Mouse (Mus musculus) limb, embryonic 15.5 days (tissue): Measurements from ENCODE around the gene Babam2. TPM values are rescaled to one million over a fixed set of nuclear protein-coding genes. Genes with fewer than 3 reads are reported as not detected.
"Not testable (repeated sequence)": the region's sequence is repeated elsewhere in the genome, so short reads cannot be mapped to it uniquely, and the experiment has no call there.

ENCODE experiments used
- ATAC-seq: fragments of 200-750 bp; cut with Nextera tagmentation; 2 replicates; pipeline ENCODE4 v1.8.0; 2017; ENCODE audit warnings: low read depth, moderate TSS enrichment; ENCODE audit not compliant: insufficient number of reproducible peaks, low FRiP score, low TSS enrichment
- H3K27ac ChIP-seq: fragments of 300-500 bp; sonication (generic); 2 replicates; pipeline ENCODE4 v1.5.1; 2015; ENCODE audit warnings: moderate library complexity, mild to moderate bottlenecking, inconsistent platforms
- H3K27me3 ChIP-seq: fragments of 300-500 bp; sonication (generic); 2 replicates; pipeline ENCODE4 v1.6.1; 2015; ENCODE audit warnings: inconsistent platforms
- H3K36me3 ChIP-seq: fragments of 300-500 bp; sonication (generic); 2 replicates; pipeline ENCODE4 v1.6.1; 2015; ENCODE audit warnings: inconsistent platforms
- H3K4me1 ChIP-seq: fragments of 300-500 bp; sonication (generic); 2 replicates; pipeline ENCODE4 v1.6.1; 2015; ENCODE audit warnings: inconsistent platforms
- H3K4me2 ChIP-seq: fragments of 300-500 bp; sonication (generic); 2 replicates; pipeline ENCODE4 v1.6.1; 2015; ENCODE audit warnings: mild to moderate bottlenecking, inconsistent platforms
- H3K4me3 ChIP-seq: fragments of 300-500 bp; sonication (generic); 2 replicates; pipeline ENCODE4 v1.5.1; 2015; ENCODE audit warnings: mild to moderate bottlenecking, inconsistent platforms
- H3K9ac ChIP-seq: fragments of 300-500 bp; sonication (generic); 2 replicates; pipeline ENCODE4 v1.6.1; 2015; ENCODE audit warnings: inconsistent platforms
- H3K9me3 ChIP-seq: fragments of 300-500 bp; sonication (generic); 2 replicates; pipeline ENCODE4 v1.6.1; 2016; ENCODE audit warnings: inconsistent platforms
- WGBS: fragments of 180-500 bp; shearing (Covaris S2); methylation state at CpG from one replicate; pipeline ENCODE4 v1.1.7; 2015; 5-methylcytosine and 5-hydroxymethylcytosine counted together
- polyA plus RNA-seq: library from polyadenylated mRNA; unstranded; fragments of >200 nt; fragmentation: Nextera tagmentation; extraction: Ambion mirVana; gene quantifications from 2 replicates; pipeline ENCODE4 v1.2.1, GENCODE M21; 2015

Gene Babam2
- polyA plus RNA-seq, 1 experiment from 2014 or later, result 50.5 TPM

GRCm38 (mm10) chr5:31792863-31793262 is 95.4 kb downstream of the Babam2 start:
- no peak overlapping the region for H3K27ac ChIP-seq
- H3K4me3 ChIP-seq, result no peak overlapping the region
- no peaks in the 10 kb centered on the region for H3K9me3 ChIP-seq
- ATAC-seq, result no peak
- no peaks in the 10 kb centered on the region for H3K27me3 ChIP-seq
- 55% methylated on average over 8 of the region's 8 CpGs for WGBS
- no peaks in the 10 kb centered on the region for H3K4me1 ChIP-seq
- no peak overlapping the region for H3K9ac ChIP-seq
- H3K36me3 ChIP-seq, result no peaks in the 10 kb centered on the region
- no peak overlapping the region for H3K4me2 ChIP-seq

GRCm38 (mm10) chr5:31795414-31795813 is 97.9 kb downstream of the Babam2 start:
- WGBS, result 89% methylated on average over 3 of the region's 3 CpGs
- Histone ChIP-seq H3K9ac (no peak overlapping the region), H3K9me3 (no peaks in the 10 kb centered on the region), H3K4me2 (no peak overlapping the region), H3K36me3 (no peaks in the 10 kb centered on the region), H3K27me3 (no peaks in the 10 kb centered on the region), H3K4me3 (no peak overlapping the region), H3K4me1 (no peaks in the 10 kb centered on the region), H3K27ac (no peak overlapping the region)
- ATAC-seq, result no peak

DNA sequence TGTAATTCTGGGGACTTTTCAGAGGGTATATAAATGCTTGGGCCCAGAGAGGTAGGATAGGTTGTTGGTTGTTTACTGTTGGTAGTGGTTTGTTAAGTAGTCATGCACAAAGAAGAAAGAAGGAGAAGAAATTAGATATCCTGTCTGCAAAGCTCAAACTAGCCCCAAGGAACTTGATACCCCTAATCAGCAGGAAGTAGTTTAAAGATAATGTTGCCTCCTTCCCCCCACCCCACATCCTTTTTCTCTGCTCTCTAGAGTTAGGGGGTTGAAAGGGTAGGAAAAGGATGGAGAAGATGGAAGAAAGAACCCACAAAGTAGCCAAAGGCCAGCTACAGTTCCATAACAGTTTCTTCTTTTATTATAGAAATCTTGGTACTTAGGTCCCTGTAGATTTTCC is 99.5 kb downstream of the Babam2 start:
- Histone ChIP-seq H3K4me3 (no peak overlapping the region), H3K4me2 (no peak overlapping the region), H3K9me3 (no peaks in the 10 kb centered on the region), H3K4me1 (no peaks in the 10 kb centered on the region), H3K27me3 (no peaks in the 10 kb centered on the region), H3K36me3 (no peaks in the 10 kb centered on the region), H3K27ac (no peak overlapping the region), H3K9ac (no peak overlapping the region)
- ATAC-seq, result no peak

GRCm38 (mm10) chr5:31804211-31804610 is 106.7 kb downstream of the Babam2 start:
- H3K9me3 ChIP-seq, H3K4me2 ChIP-seq, H3K9ac ChIP-seq, H3K27me3 ChIP-seq, H3K36me3 ChIP-seq, H3K4me1 ChIP-seq, H3K4me3 ChIP-seq, ATAC-seq, H3K27ac ChIP-seq: not testable (repeated sequence)
- WGBS, result 87% methylated on average over 8 of the region's 8 CpGs

GRCm38 (mm10) chr5:31804751-31805150 is 107.3 kb downstream of the Babam2 start:
- Histone ChIP-seq H3K4me3 (no peak overlapping the region), H3K27me3 (no peaks in the 10 kb centered on the region), H3K4me2 (no peak overlapping the region), H3K9ac (no peak overlapping the region), H3K9me3 (no peaks in the 10 kb centered on the region), H3K27ac (no peak overlapping the region), H3K36me3 (no peaks in the 10 kb centered on the region), H3K4me1 (no peaks in the 10 kb centered on the region)
- ATAC-seq, result no peak
- WGBS, result 37% methylated on average over 8 of the region's 8 CpGs

DNA sequence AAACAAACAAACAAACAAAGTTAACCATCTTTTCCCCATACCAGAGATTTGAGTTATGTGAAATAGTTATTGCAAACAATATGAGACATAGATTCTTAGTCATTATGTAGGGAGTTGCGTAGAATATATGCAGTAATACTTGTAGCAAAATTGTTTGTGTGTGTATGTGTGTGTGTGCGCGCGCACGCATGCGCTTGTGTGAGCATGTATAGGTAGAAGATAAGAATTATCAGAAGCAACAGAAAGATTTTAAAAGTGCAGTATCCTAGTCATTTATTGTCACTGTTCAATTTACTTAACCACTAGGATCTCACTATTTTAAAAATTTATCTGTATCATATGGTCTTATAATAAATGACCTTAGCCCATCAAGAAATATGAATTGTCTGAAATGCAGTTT is 109.8 kb downstream of the Babam2 start:
- 98% methylated on average over 6 of the region's 6 CpGs for WGBS
- no peak overlapping the region for H3K4me2 ChIP-seq
- no peaks in the 10 kb centered on the region for H3K9me3 ChIP-seq
- H3K27me3 ChIP-seq, result no peaks in the 10 kb centered on the region
- no peak overlapping the region for H3K27ac ChIP-seq
- no peak for ATAC-seq
- no peak overlapping the region for H3K9ac ChIP-seq
- 0 out of 2 replicates have a peak, but pooled peaks cover 6% of the 10 kb centered on the region for H3K4me1 ChIP-seq
- no peaks in the 10 kb centered on the region for H3K36me3 ChIP-seq
- H3K4me3 ChIP-seq, result no peak overlapping the region

DNA sequence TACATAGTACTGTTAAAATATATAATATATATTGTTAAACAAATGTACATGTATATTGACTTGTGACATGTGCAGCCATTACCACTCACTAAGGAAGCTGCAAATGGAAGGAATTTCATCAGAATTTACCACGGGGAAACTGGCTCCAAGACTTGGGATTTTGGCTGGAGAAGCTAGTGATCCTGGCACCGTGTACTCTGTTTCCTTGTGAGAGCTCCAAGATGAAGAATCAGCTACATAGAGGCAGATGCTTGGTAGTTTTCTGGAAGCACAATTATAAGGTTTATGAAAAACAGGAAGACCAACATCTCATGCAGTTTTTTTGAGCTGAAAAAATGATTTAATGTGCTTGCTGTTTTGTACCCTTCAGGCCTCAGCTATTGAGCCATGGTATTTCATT is 110.8 kb downstream of the Babam2 start:
- H3K4me1 ChIP-seq, result 0 out of 2 replicates have a peak, but pooled peaks cover 6% of the 10 kb centered on the region
- H3K4me2 ChIP-seq, result no peak overlapping the region
- no peaks in the 10 kb centered on the region for H3K36me3 ChIP-seq
- WGBS, result 53% methylated on average over 2 of the region's 2 CpGs
- no peak overlapping the region for H3K9ac ChIP-seq
- H3K27ac ChIP-seq, result no peak overlapping the region
- no peaks in the 10 kb centered on the region for H3K27me3 ChIP-seq
- no peak for ATAC-seq
- H3K4me3 ChIP-seq, result no peak overlapping the region
- no peaks in the 10 kb centered on the region for H3K9me3 ChIP-seq

GRCm38 (mm10) chr5:31810796-31811662 is 113.5 kb downstream of the Babam2 start:
- no peak overlapping the region for H3K9ac ChIP-seq
- H3K27ac ChIP-seq, result no peak overlapping the region
- no peak for ATAC-seq
- no peak overlapping the region for H3K4me3 ChIP-seq
- 0 out of 2 replicates have a peak, but pooled peaks cover 6% of the 10 kb centered on the region for H3K4me1 ChIP-seq
- no peaks in the 10 kb centered on the region for H3K36me3 ChIP-seq
- no peak overlapping the region for H3K4me2 ChIP-seq
- 28% methylated on average over 12 of the region's 12 CpGs for WGBS
- no peaks in the 10 kb centered on the region for H3K27me3 ChIP-seq
- H3K9me3 ChIP-seq, result no peaks in the 10 kb centered on the region

DNA sequence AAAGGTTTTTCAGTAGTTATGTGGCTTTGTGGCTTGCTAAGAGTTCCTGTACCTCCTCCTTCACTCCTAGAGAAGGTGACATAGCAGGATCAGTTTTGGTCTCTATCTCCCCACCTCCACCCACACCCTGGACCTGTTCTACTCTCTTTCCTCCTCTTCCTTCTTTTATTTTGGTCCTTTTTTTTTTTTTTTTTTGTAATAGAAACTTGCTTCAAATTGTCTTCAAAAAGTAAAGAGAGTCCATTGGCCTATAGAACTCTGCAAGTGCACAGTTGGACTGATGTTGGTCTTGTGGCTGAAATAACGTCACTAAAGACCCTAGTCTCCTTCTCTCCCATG is 114.1 kb downstream of the Babam2 start:
- WGBS, result 85% methylated on average over 1 of the region's 1 CpGs
- no peak overlapping the region for H3K9ac ChIP-seq
- H3K9me3 ChIP-seq, result no peaks in the 10 kb centered on the region
- no peak overlapping the region for H3K4me3 ChIP-seq
- no peak overlapping the region for H3K27ac ChIP-seq
- H3K27me3 ChIP-seq, result no peaks in the 10 kb centered on the region
- 0 out of 2 replicates have a peak, but pooled peaks cover 6% of the 10 kb centered on the region for H3K4me1 ChIP-seq
- no peak overlapping the region for H3K4me2 ChIP-seq
- no peak for ATAC-seq
- no peaks in the 10 kb centered on the region for H3K36me3 ChIP-seq

- no peak overlapping the region for H3K4me2 ChIP-seq
- no peaks in the 10 kb centered on the region for H3K27me3 ChIP-seq
- 0 out of 2 replicates have a peak, but pooled peaks cover 6% of the 10 kb centered on the region for H3K4me1 ChIP-seq
- no peak overlapping the region for H3K4me3 ChIP-seq
- H3K9ac ChIP-seq, result no peak overlapping the region
- H3K36me3 ChIP-seq, result no peaks in the 10 kb centered on the region
- H3K27ac ChIP-seq, result no peak overlapping the region
- H3K9me3 ChIP-seq, result no peaks in the 10 kb centered on the region
- WGBS, result 72% methylated on average over 6 of the region's 6 CpGs
- no peak for ATAC-seq
Measured at GRCm38 (mm10) chr5:31813156-31813675, 115.7 kb downstream of the Babam2 start.

- 82% methylated on average over 4 of the region's 4 CpGs for WGBS
- no peak overlapping the region for H3K4me3 ChIP-seq
- no peaks in the 10 kb centered on the region for H3K27me3 ChIP-seq
- H3K9me3 ChIP-seq, result no peaks in the 10 kb centered on the region
- 0 out of 2 replicates have a peak, but pooled peaks cover 6% of the 10 kb centered on the region for H3K4me1 ChIP-seq
- no peak for ATAC-seq
- H3K27ac ChIP-seq, result no peak overlapping the region
- H3K4me2 ChIP-seq, result no peak overlapping the region
- H3K36me3 ChIP-seq, result no peaks in the 10 kb centered on the region
- H3K9ac ChIP-seq, result no peak overlapping the region
Measured at GRCm38 (mm10) chr5:31814068-31814467, 116.6 kb downstream of the Babam2 start.

DNA sequence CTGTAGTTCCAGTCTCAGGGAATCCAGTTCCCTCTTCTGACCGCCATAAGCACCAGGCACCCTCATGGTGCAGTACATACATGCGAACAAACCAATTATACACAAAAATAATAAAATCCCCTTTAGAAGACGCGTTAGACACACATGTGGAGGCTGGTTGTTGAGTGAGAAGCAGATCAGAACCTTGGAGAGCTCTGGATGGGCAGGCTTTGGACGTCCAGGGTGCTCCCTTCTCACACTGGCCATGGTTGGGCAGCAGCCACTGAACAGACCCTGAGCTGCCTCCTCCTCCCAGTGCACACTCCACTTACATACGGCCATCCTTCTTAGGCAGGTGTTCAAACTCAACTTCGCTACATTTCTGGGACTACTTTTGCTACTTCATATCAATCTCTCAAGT is 117.6 kb downstream of the Babam2 start:
- H3K36me3 ChIP-seq, result no peaks in the 10 kb centered on the region
- no peak overlapping the region for H3K9ac ChIP-seq
- WGBS, result 65% methylated on average over 7 of the region's 7 CpGs
- H3K4me2 ChIP-seq, result no peak overlapping the region
- no peak overlapping the region for H3K4me3 ChIP-seq
- H3K27me3 ChIP-seq, result no peaks in the 10 kb centered on the region
- no peak for ATAC-seq
- no peaks in the 10 kb centered on the region for H3K9me3 ChIP-seq
- no peak overlapping the region for H3K27ac ChIP-seq
- H3K4me1 ChIP-seq, result 0 out of 2 replicates have a peak, but pooled peaks cover 6% of the 10 kb centered on the region
